Mouse (Mus musculus) testis, adult 2 months (tissue): ENCODE measurements around the gene Nptx1. TPM values are rescaled to one million over a fixed set of nuclear protein-coding genes. Genes with fewer than 3 reads are reported as not detected.

Source experiments
- H3K27ac ChIP-seq: fragments of 200-500 bp; 2 replicates; pipeline ENCODE4 v1.5.1; 2012; ENCODE audit warnings: low read depth, low read length; ENCODE audit not compliant: control insufficient read depth, insufficient read depth
- H3K27me3 ChIP-seq: fragments of 200-500 bp; 2 replicates; pipeline ENCODE4 v1.6.1; 2012; ENCODE audit warnings: mild to moderate bottlenecking, low read length, moderate library complexity; ENCODE audit not compliant: control insufficient read depth, insufficient read depth
- H3K36me3 ChIP-seq: fragments of 200-500 bp; 2 replicates; pipeline ENCODE4 v1.6.1; 2012; ENCODE audit warnings: mild to moderate bottlenecking, low read length; ENCODE audit not compliant: control insufficient read depth, insufficient read depth
- H3K4me1 ChIP-seq: fragments of 200-500 bp; 2 replicates; pipeline ENCODE4 v1.6.1; 2012; ENCODE audit warnings: low read length; ENCODE audit not compliant: control insufficient read depth, insufficient read depth
- H3K4me3 ChIP-seq: fragments of 200-500 bp; 2 replicates; pipeline ENCODE4 v1.5.1; 2012; ENCODE audit warnings: low read depth, mild to moderate bottlenecking, low read length, moderate library complexity, mixed read lengths; ENCODE audit not compliant: control insufficient read depth
- CTCF ChIP-seq: fragments of 200-500 bp; IDR thresholded peaks from 2 replicates; pipeline ENCODE4 v1.5.1; 2012; ENCODE audit warnings: low read depth, mild to moderate bottlenecking, inconsistent platforms, low read length, moderate library complexity; ENCODE audit not compliant: control insufficient read depth, insufficient read depth, insufficient replicate concordance
- POLR2A ChIP-seq: fragments of 200-500 bp; IDR thresholded peaks from 2 replicates; pipeline ENCODE4 v1.6.1; 2012; ENCODE audit warnings: low read depth, mild to moderate bottlenecking, inconsistent platforms, low read length, moderate library complexity; ENCODE audit not compliant: control insufficient read depth
- polyA plus RNA-seq: library from polyadenylated mRNA; depleted of rRNA; stranded (reverse); fragments of >200 nt; gene quantifications from 2 replicates; pipeline ENCODE4 v1.2.3, GENCODE M21; 2012

Gene Nptx1
- polyA plus RNA-seq, 1 experiment: 0.22 TPM

GRCm38 (mm10) chr11:119550546-119551335 lies 3.2 kb upstream of the Nptx1 start:
- TF ChIP-seq POLR2A (no peak), CTCF (no peak)
- H3K36me3 ChIP-seq: no peaks in the 10 kb centered on the region
- no peak overlapping the region for H3K27ac ChIP-seq
- no peak overlapping the region for H3K4me3 ChIP-seq
- H3K27me3 ChIP-seq: peaks cover 4% of the 10 kb centered on the region
- H3K4me1 ChIP-seq: peaks cover 11% of the 10 kb centered on the region

DNA sequence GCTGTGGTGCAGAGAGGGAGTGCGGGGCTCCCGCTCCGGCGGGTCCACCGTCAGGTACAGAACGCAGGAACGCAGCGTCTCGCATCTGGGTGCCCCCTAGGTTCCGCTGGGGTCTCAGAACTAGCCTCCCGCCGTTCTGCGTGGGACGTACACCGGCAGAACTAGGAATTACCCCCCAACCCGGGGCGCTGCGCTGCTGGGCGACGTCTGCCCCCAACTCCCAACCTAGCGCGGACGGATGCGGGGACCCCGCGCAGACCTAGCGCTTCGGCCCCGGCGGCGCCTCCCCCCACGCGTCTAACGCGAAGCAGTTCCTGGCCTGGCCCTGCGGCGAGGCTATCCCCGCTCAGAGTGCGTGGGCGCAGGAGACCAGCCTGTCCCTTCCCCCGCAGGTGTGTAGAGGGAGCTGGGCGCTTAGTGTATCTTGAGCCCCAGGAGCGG lies 1.8 kb upstream of the Nptx1 start:
- Histone ChIP-seq H3K4me3 (no peak overlapping the region), H3K4me1 (peaks cover 11% of the 10 kb centered on the region), H3K36me3 (no peaks in the 10 kb centered on the region), H3K27ac (no peak overlapping the region), H3K27me3 (peaks cover 4% of the 10 kb centered on the region)
- TF ChIP-seq POLR2A (no peak), CTCF (no peak)

DNA sequence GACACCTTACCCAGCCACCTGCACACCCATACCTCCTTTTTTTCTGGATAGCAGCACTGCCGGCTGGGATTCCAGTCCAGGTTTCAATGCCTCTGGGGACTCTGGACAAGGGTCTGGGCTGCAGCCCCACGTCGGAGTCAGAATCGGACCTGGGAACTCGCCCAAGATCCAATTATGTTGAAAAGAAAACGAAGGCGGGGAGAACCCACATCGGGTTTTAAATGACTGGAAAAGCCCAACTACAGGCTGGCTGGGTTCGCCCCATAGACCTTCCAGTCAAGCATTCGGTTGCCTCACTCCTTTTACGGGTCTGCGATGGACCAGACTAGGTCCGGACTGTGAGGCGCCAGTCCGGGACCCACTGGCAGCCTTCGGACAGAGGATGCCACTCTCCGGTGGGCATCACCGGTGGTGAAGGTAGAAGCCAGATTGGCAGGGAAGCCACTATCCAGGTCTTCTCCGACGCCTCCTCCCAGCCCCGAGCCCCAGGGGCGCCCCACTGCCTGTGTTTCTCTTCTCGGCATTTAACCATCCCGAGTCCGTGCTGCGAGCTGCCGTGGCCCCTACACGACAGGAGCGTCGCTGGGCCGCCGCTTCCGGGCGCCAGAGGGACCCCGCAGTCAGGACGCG lies 1.3 kb upstream of the Nptx1 start:
- Histone ChIP-seq H3K4me1 (peaks cover 11% of the 10 kb centered on the region), H3K27ac (no peak overlapping the region), H3K27me3 (peaks cover 4% of the 10 kb centered on the region), H3K4me3 (no peak overlapping the region), H3K36me3 (no peaks in the 10 kb centered on the region)
- no peak for TF ChIP-seq POLR2A
- no peak for TF ChIP-seq CTCF

DNA sequence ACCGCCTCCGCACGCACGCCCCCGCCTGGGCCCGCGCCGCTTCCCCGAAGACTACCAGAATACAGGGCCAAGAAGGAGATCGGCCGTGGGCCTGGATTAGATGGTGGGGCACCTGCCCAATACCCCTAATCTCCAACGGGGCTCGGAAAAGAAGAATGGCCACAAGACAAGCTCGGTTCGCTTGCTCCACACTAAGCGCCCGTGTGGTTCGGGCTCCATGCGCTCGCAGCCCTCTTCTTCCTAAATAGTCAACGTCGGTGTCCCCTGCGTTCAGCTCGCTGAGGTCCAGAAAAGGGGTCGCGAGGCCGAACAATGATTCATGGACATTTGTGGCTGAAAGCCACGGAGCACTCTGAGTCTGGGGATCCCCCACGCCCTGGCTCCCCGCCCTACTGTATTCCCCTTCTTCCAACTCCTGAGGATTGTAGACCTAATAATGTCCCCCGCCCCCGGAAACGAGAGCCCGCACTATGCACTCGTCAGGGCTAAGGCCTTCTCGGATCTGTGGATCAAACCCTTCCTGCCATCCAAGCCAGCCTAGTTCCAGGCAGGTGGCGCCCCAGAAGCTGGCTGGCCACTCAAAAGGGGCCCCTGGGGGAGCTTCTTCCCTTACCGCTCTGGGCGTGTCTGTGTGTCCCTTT lies 518 bp upstream of the Nptx1 start:
- Histone ChIP-seq H3K4me1 (peaks cover 11% of the 10 kb centered on the region), H3K27me3 (peaks cover 4% of the 10 kb centered on the region), H3K27ac (no peak overlapping the region), H3K36me3 (no peaks in the 10 kb centered on the region), H3K4me3 (no peak overlapping the region)
- TF ChIP-seq CTCF (no peak), POLR2A (no peak)

GRCm38 (mm10) chr11:119546496-119547182 lies 914 bp downstream of the Nptx1 start:
- Histone ChIP-seq H3K36me3 (no peaks in the 10 kb centered on the region), H3K27me3 (peaks cover 4% of the 10 kb centered on the region), H3K4me3 (no peak overlapping the region; the same call in 1 of the 2 replicates), H3K27ac (no peak overlapping the region), H3K4me1 (peaks cover 11% of the 10 kb centered on the region)
- no peak for TF ChIP-seq POLR2A
- no peak for TF ChIP-seq CTCF

GRCm38 (mm10) chr11:119545741-119546495 lies 1.6 kb downstream of the Nptx1 start:
- no peak for TF ChIP-seq CTCF
- no peak for TF ChIP-seq POLR2A
- Histone ChIP-seq H3K4me1 (peaks cover 11% of the 10 kb centered on the region), H3K36me3 (no peaks in the 10 kb centered on the region), H3K27me3 (peaks cover 4% of the 10 kb centered on the region), H3K27ac (no peak overlapping the region), H3K4me3 (no peak overlapping the region)
